Mouse (Mus musculus) megakaryocyte, embryonic 14.5 days (primary cell): ENCODE measurements around the gene Aimp1.

ENCODE experiments used
- FLI1 ChIP-seq: IDR thresholded peaks from 2 replicates; pipeline ENCODE4 v1.6.1; 2012; ENCODE audit warnings: low read length, inconsistent platforms, mixed read lengths
- GATA1 ChIP-seq: IDR thresholded peaks from 3 replicates; pipeline ENCODE4 v1.6.1; 2012; ENCODE audit warnings: mixed read lengths, low read length, inconsistent platforms, borderline replicate concordance

- TF ChIP-seq FLI1 (no peak), GATA1 (no peak)
Observed at GRCm38 (mm10) chr3:132646814-132647213, 37.4 kb downstream of the Aimp1 start.
